Mouse (Mus musculus) CH12.LX (cell line): ENCODE results near the gene Rhob. TPM values are rescaled to one million over a fixed set of nuclear protein-coding genes. Genes with fewer than 3 reads are reported as not detected.
A peak's percentile ranks its signal among the peaks of the same experiment; 100 is the strongest.

Source experiments
- DNase-seq: peaks from one replicate; pipeline ENCODE4 v3.0.0-alpha.2; 2013; ENCODE audit errors: extremely low read depth
- H3K27ac ChIP-seq: 2 replicates; pipeline ENCODE4 v1.5.1; 2012; ENCODE audit warnings: low read depth, mild to moderate bottlenecking, control low read depth, moderate library complexity; ENCODE audit not compliant: insufficient read depth
- H3K27me3 ChIP-seq: replicated peaks from 2 replicates; pipeline ENCODE3; 2012; ENCODE audit warnings: inconsistent platforms
- H3K36me3 ChIP-seq, 2 experiments: replicated peaks in 1 of 2; 2 replicates each; pipeline versions ENCODE3 to v1.6.1; 2012; ENCODE audit warnings: inconsistent platforms in 1 of 2, low read length in 1 of 2, mild to moderate bottlenecking in 1 of 2, mixed read lengths in 1 of 2, moderate library complexity in 1 of 2; ENCODE audit not compliant: control insufficient read depth in 1 of 2, insufficient read depth in 1 of 2
- H3K4me1 ChIP-seq, 2 experiments: 2 replicates each; pipeline ENCODE4 v1.6.1; 2012; ENCODE audit warnings: inconsistent platforms in 1 of 2, moderate library complexity in 1 of 2; ENCODE audit not compliant: insufficient read depth in 2 of 2, control insufficient read depth in 1 of 2
- H3K4me2 ChIP-seq: 2 replicates; pipeline ENCODE4 v1.6.1; 2012; ENCODE audit warnings: low read depth, mild to moderate bottlenecking, control low read depth; ENCODE audit not compliant: poor library complexity, insufficient read depth, severe bottlenecking
- H3K4me3 ChIP-seq, 3 experiments: fragments of 150-350 bp in 1 of 3; sonication (generic) in 1 of 3; replicated peaks in 1 of 3; 2 replicates each; pipeline versions ENCODE3 to v1.5.1; 2011 to 2012; ENCODE audit warnings: low read depth in 2 of 3, low read length in 2 of 3, mild to moderate bottlenecking in 2 of 3, moderate library complexity in 2 of 3, control low read depth in 1 of 3, improper control_type of control experiment in 1 of 3, inconsistent platforms in 1 of 3, mixed read lengths in 1 of 3; ENCODE audit not compliant: poor library complexity in 1 of 3
- H3K79me2 ChIP-seq: replicated peaks from 2 replicates; pipeline ENCODE4 v1.6.1; 2012; ENCODE audit warnings: mild to moderate bottlenecking, moderate library complexity; ENCODE audit not compliant: control insufficient read depth, poor library complexity, insufficient read depth, severe bottlenecking; ENCODE audit errors: extremely low read depth
- H3K9ac ChIP-seq: 2 replicates; pipeline ENCODE4 v1.6.1; 2012; ENCODE audit warnings: low read depth, mild to moderate bottlenecking, control low read depth, moderate library complexity; ENCODE audit not compliant: insufficient read depth
- H3K9me3 ChIP-seq: replicated peaks from 2 replicates; pipeline ENCODE3; 2012; ENCODE audit warnings: low read length, inconsistent platforms, mixed read lengths
- BHLHE40 ChIP-seq: IDR thresholded peaks from 2 replicates; pipeline ENCODE4 v1.6.1; 2011; ENCODE audit warnings: mild to moderate bottlenecking, low read depth, low read length, improper control_type of control experiment
- CHD2 ChIP-seq: IDR thresholded peaks from 2 replicates; pipeline ENCODE4 v1.6.1; 2011; ENCODE audit warnings: low read length, improper control_type of control experiment
- CTCF ChIP-seq, 2 experiments: IDR thresholded peaks in 1 of 2; conservative IDR thresholded peaks in 1 of 2; 2 replicates each; pipeline ENCODE4 v1.5.1; 2011 to 2012; ENCODE audit warnings: low read depth in 2 of 2, low read length in 2 of 2, improper control_type of control experiment in 1 of 2, inconsistent platforms in 1 of 2, mild to moderate bottlenecking in 1 of 2, moderate library complexity in 1 of 2
- E2F4 ChIP-seq: IDR thresholded peaks from 2 replicates; pipeline ENCODE4 v1.6.1; 2011; ENCODE audit warnings: low read depth, low read length, improper control_type of control experiment; ENCODE audit not compliant: insufficient replicate concordance
- ELF1 ChIP-seq: IDR thresholded peaks from 2 replicates; pipeline ENCODE4 v1.6.1; 2014; ENCODE audit warnings: low read depth, mild to moderate bottlenecking, inconsistent platforms, low read length, improper control_type of control experiment
- EP300 ChIP-seq: IDR thresholded peaks from 2 replicates; pipeline ENCODE4 v1.6.1; 2011; ENCODE audit warnings: low read length, improper control_type of control experiment
- HCFC1 ChIP-seq: IDR thresholded peaks from 2 replicates; pipeline ENCODE4 v1.6.1; 2012; ENCODE audit warnings: low read depth, mild to moderate bottlenecking, inconsistent platforms, low read length, improper control_type of control experiment
- IRF4 ChIP-seq: IDR thresholded peaks from 2 replicates; pipeline ENCODE4 v1.6.1; 2014; ENCODE audit warnings: low read depth, mild to moderate bottlenecking, inconsistent platforms, low read length, improper control_type of control experiment
- JUND ChIP-seq: conservative IDR thresholded peaks from 2 replicates; pipeline ENCODE4 v1.6.1; 2011; ENCODE audit warnings: low read depth, low read length, improper control_type of control experiment
- KAT2A ChIP-seq: IDR thresholded peaks from 2 replicates; pipeline ENCODE4 v1.6.1; 2012; ENCODE audit warnings: low read length, improper control_type of control experiment, inconsistent platforms; ENCODE audit not compliant: insufficient replicate concordance
- MAFK ChIP-seq: IDR thresholded peaks from 2 replicates; pipeline ENCODE4 v1.6.1; 2011; ENCODE audit warnings: low read length, improper control_type of control experiment; ENCODE audit not compliant: insufficient replicate concordance
- MAZ ChIP-seq: IDR thresholded peaks from 2 replicates; pipeline ENCODE4 v1.6.1; 2012; ENCODE audit warnings: low read depth, mild to moderate bottlenecking, inconsistent platforms, low read length, improper control_type of control experiment, moderate library complexity
- MYC ChIP-seq: IDR thresholded peaks from 2 replicates; pipeline ENCODE4 v1.6.1; 2011; ENCODE audit warnings: low read depth, mild to moderate bottlenecking, improper control_type of control experiment, low read length
- NELFE ChIP-seq: IDR thresholded peaks from 2 replicates; pipeline ENCODE4 v1.6.1; 2011; ENCODE audit warnings: low read depth, low read length, improper control_type of control experiment
- PAX5 ChIP-seq: IDR thresholded peaks from 2 replicates; pipeline ENCODE4 v1.6.1; 2012; ENCODE audit warnings: low read length, inconsistent platforms, mixed read lengths
- RAD21 ChIP-seq: IDR thresholded peaks from 2 replicates; pipeline ENCODE4 v1.6.1; 2011; ENCODE audit warnings: low read depth, mild to moderate bottlenecking, low read length, improper control_type of control experiment, moderate library complexity
- RCOR1 ChIP-seq: conservative IDR thresholded peaks from 2 replicates; pipeline ENCODE4 v1.6.1; 2012; ENCODE audit warnings: low read depth, mild to moderate bottlenecking, inconsistent platforms, low read length, improper control_type of control experiment
- SMC3 ChIP-seq: IDR thresholded peaks from 2 replicates; pipeline ENCODE4 v1.6.1; 2011; ENCODE audit warnings: low read depth, low read length, improper control_type of control experiment
- TCF12 ChIP-seq: IDR thresholded peaks from 2 replicates; pipeline ENCODE4 v1.6.1; 2014; ENCODE audit warnings: low read depth, mild to moderate bottlenecking, inconsistent platforms, low read length, improper control_type of control experiment
- UBTF ChIP-seq: IDR thresholded peaks from 2 replicates; pipeline ENCODE4 v1.6.1; 2012; ENCODE audit warnings: low read depth, mild to moderate bottlenecking, inconsistent platforms, low read length, improper control_type of control experiment, moderate library complexity
- USF1 ChIP-seq: IDR thresholded peaks from 2 replicates; pipeline ENCODE4 v1.6.1; 2014; ENCODE audit warnings: low read depth, mild to moderate bottlenecking, inconsistent platforms, low read length, improper control_type of control experiment
- USF2 ChIP-seq: conservative IDR thresholded peaks from 2 replicates; pipeline ENCODE4 v1.6.1; 2011; ENCODE audit warnings: low read depth, low read length, improper control_type of control experiment
- ZC3H11A ChIP-seq: IDR thresholded peaks from 2 replicates; pipeline ENCODE4 v1.6.1; 2012; ENCODE audit warnings: low read depth, mild to moderate bottlenecking, inconsistent platforms, low read length, improper control_type of control experiment
- ZKSCAN1 ChIP-seq: IDR thresholded peaks from 2 replicates; pipeline ENCODE4 v1.6.1; 2012; ENCODE audit warnings: low read depth, inconsistent platforms, low read length, improper control_type of control experiment, borderline replicate concordance
- ZMIZ1 ChIP-seq: IDR thresholded peaks from 2 replicates; pipeline ENCODE4 v1.6.1; 2012; ENCODE audit warnings: low read depth, mild to moderate bottlenecking, inconsistent platforms, low read length, improper control_type of control experiment
- dilution Hi-C: fragments of 300-500 bp; cut with MboI; formaldehyde crosslinking; loops from 2 replicates; pipeline ENCODE4 v1.14.3; 2020; ENCODE audit warnings: low sequenced_read_pairs; ENCODE audit not compliant: extremely low pct_unique_long_range_greater_than_20kb, extremely low pct_ligation_motif_present
- in situ Hi-C: fragments of 300-500 bp; cut with MboI; formaldehyde crosslinking; loops from 3 replicates; pipeline ENCODE4 v1.14.3; 2019; ENCODE audit warnings: low sequenced_read_pairs, low pct_ligation_motif_present, low pct_unique_long_range_greater_than_20kb, mixed read lengths
- polyA plus RNA-seq: library from polyadenylated mRNA; unstranded; fragments of >175 nt; gene quantifications from 2 replicates; pipeline ENCODE4 v1.2.1, GENCODE M21; 2012; ENCODE audit warnings: low read depth; ENCODE audit not compliant: insufficient read length
- total RNA-seq, 2 experiments: library from RNA; depleted of rRNA; stranded (reverse); fragments of 300-350 nt in 1 of 2; fragments of >200 nt in 1 of 2; gene quantifications; 2 replicates each; pipeline ENCODE4 v1.2.3; 2012 to 2014

Rhob gene
- total and polyA plus RNA-seq, 3 experiments = 42.1 to 54.1 (median 52.9) TPM

DNA sequence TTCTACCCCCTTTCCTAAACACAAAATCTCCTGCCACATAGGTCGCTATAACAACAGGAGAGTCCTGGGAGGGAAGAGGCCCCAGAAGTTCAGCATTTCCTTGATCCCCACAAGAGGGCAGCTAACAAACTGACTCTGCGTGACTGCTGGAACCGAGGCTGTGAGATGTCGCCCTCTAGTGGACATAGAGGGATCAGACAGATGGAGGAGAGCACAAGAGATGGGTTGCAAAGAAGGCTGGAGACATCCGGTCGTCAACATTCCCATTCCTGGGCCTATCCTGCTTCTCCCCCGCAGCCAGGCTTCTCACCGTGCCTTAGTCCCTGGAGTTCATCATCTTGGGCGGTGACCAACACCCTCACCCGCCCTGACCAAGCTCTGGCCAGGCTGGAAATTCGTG, 47.5 kb upstream of the Rhob start:
- Histone ChIP-seq H3K4me3 (no peak overlapping the region), H3K27ac (no peak overlapping the region), H3K9ac (no peak overlapping the region), H3K36me3 (no peaks in the 10 kb centered on the region), H3K4me2 (0 out of 2 replicates have a peak overlapping the region, but pooled peaks have one; percentile 9), H3K4me1 (peaks cover 0 to 17% of the 10 kb centered on the region in 2 experiments; a peak in 2 of 4 replicates), H3K79me2 (no peaks in the 10 kb centered on the region), H3K9me3 (no peaks in the 10 kb centered on the region), H3K27me3 (no peaks in the 10 kb centered on the region)
- dilution Hi-C loops = no loop called here
- no peak for TF ChIP-seq MAFK
- peak; percentile 92 to 99 for TF ChIP-seq CTCF (conservative IDR thresholded peaks at IDR 0.05 in 1 of 2, IDR thresholded peaks at IDR 0.05 in 1 of 2; ENCODE audit: low read depth in 2 of 2, low read length in 2 of 2)
- peak; percentile 61; the same call in 1 of the 2 replicates for TF ChIP-seq NELFE
- TF ChIP-seq MYC = peak; percentile 53; the same call in 1 of the 2 replicates
- TF ChIP-seq USF2 = no peak
- TF ChIP-seq RCOR1 = no peak
- no peak for TF ChIP-seq E2F4
- TF ChIP-seq IRF4 = 0 out of 2 replicates have a peak, but pooled peaks have one; percentile 52
- peak; percentile 95 for TF ChIP-seq SMC3
- TF ChIP-seq JUND = 0 out of 2 replicates have a peak, but pooled peaks have one; percentile 22
- peak; percentile 85 for TF ChIP-seq RAD21
- peak; percentile 46; the same call in 1 of the 2 replicates for TF ChIP-seq ELF1
- TF ChIP-seq ZC3H11A = peak; percentile 41
- TF ChIP-seq KAT2A = no peak
- no peak for TF ChIP-seq HCFC1
- DNase-seq = peak; percentile 93
- in situ Hi-C loops = loop anchor here (25.0 kb wide), 2 partner anchors 465 to 485 kb away; no protein-coding TSS in a partner anchor

DNA sequence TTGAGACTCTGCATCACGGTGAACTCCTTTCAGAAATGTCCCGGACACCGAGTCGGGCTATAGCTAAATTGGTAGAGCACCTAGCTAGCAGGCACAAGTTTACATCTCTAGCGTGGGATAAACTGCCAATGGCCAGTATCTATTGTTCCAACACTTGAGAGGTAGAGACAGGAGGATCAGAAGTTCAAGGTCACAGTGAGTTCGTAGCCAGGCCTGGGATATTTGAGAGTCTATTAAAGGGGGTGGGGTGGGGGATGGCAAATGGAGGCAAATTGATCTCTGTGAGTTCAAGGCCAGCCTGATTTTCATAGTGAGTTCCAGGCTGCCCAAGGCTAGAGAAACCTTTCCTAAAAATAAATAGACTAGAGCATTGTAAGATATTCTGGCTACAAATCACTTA, 47.0 kb upstream of the Rhob start:
- Histone ChIP-seq H3K27me3 (no peaks in the 10 kb centered on the region), H3K9me3 (no peaks in the 10 kb centered on the region), H3K27ac (no peak overlapping the region), H3K9ac (no peak overlapping the region), H3K4me2 (no peak overlapping the region), H3K4me1 (peaks cover 0 to 13% of the 10 kb centered on the region in 2 experiments; a peak in 2 of 4 replicates), H3K4me3 (no peak overlapping the region), H3K36me3 (no peaks in the 10 kb centered on the region), H3K79me2 (no peaks in the 10 kb centered on the region)
- in situ Hi-C loops (loop anchor here (25.0 kb wide), 2 partner anchors 466 to 484 kb away; no protein-coding TSS in a partner anchor), dilution Hi-C loops (no loop called here)
- DNase-seq = no peak
- TF ChIP-seq EP300 (no peak), ZKSCAN1 (no peak), ELF1 (no peak), USF1 (no peak), RAD21 (no peak), USF2 (no peak), TCF12 (no peak), ZMIZ1 (no peak), BHLHE40 (no peak), CHD2 (no peak), MAFK (no peak), PAX5 (no peak), UBTF (no peak), CTCF (conservative IDR thresholded peaks at IDR 0.05 in 1 of 2, IDR thresholded peaks at IDR 0.05 in 1 of 2; ENCODE audit: low read depth in 2 of 2, low read length in 2 of 2) (no peak), MAZ (no peak), JUND (no peak), KAT2A (no peak)
